Mouse (Mus musculus): ENCODE measurements around the gene Lrba. TPM values are rescaled to one million over a fixed set of nuclear protein-coding genes. Genes with fewer than 3 reads are reported as not detected.
A peak's percentile ranks its signal among the peaks of the same experiment; 100 is the strongest.

Lrba gene
- polyA plus RNA-seq, 1 experiment from 2014 or later: 3.0 TPM

GRCm38 (mm10) chr3:86810908-86811307, 586.4 kb downstream of the Lrba start:
- 92% methylated on average over 5 of the region's 5 CpGs for WGBS
- no peak for DNase-seq (ENCODE audit: extremely low spot score, low spot score)
- H3K27ac ChIP-seq: no peak overlapping the region

GRCm38 (mm10) chr3:86812689-86813088, 588.2 kb downstream of the Lrba start:
- DNase-seq (ENCODE audit: extremely low spot score, low spot score): peak; percentile 71
- H3K27me3 ChIP-seq (ENCODE audit: poor library complexity, severe bottlenecking): no peaks in the 10 kb centered on the region
- H3K4me3 ChIP-seq: no peak overlapping the region
- H3K27ac ChIP-seq: no peak overlapping the region
- no peaks in the 10 kb centered on the region for H3K9me3 ChIP-seq
- H3K4me1 ChIP-seq: peaks cover 5% of the 10 kb centered on the region
- H3K36me3 ChIP-seq (replicated peaks): peaks cover 18% of the 10 kb centered on the region
- 23% methylated on average over 3 of the region's 3 CpGs for WGBS

More at GRCm38 (mm10) chr3:86810908-86811307, 586.4 kb downstream of the Lrba start:
- Histone ChIP-seq H3K4me1 (no peaks in the 10 kb centered on the region; the same call in 1 of the 2 replicates), H3K27me3 (ENCODE audit: poor library complexity, severe bottlenecking) (no peaks in the 10 kb centered on the region), H3K9me3 (no peaks in the 10 kb centered on the region), H3K4me3 (no peak overlapping the region), H3K36me3 (replicated peaks) (peaks cover 23% of the 10 kb centered on the region)

GRCm38 (mm10) chr3:86818001-86818585, 593.6 kb downstream of the Lrba start:
- no peak overlapping the region for H3K27ac ChIP-seq
- no peaks in the 10 kb centered on the region for H3K27me3 ChIP-seq (ENCODE audit: poor library complexity, severe bottlenecking)
- 70% methylated on average over 13 of the region's 13 CpGs for WGBS
- H3K36me3 ChIP-seq (replicated peaks): peaks cover 20% of the 10 kb centered on the region
- H3K4me3 ChIP-seq: no peak overlapping the region
- peaks cover 33% of the 10 kb centered on the region for H3K4me1 ChIP-seq
- H3K9me3 ChIP-seq: no peaks in the 10 kb centered on the region
- no peak for DNase-seq (ENCODE audit: extremely low spot score, low spot score)

- Histone ChIP-seq H3K4me1 (peaks cover 33% of the 10 kb centered on the region), H3K36me3 (replicated peaks) (peaks cover 23% of the 10 kb centered on the region), H3K27me3 (ENCODE audit: poor library complexity, severe bottlenecking) (no peaks in the 10 kb centered on the region), H3K9me3 (no peaks in the 10 kb centered on the region), H3K4me3 (no peak overlapping the region), H3K27ac (no peak overlapping the region)
- WGBS: 96% methylated on average over 6 of the region's 6 CpGs
- no peak for DNase-seq (ENCODE audit: extremely low spot score, low spot score)
These were observed 594.9 kb downstream of the Lrba start for GRCm38 (mm10) chr3:86819372-86819771.

GRCm38 (mm10) chr3:86820344-86820743, 595.9 kb downstream of the Lrba start:
- Histone ChIP-seq H3K27me3 (ENCODE audit: poor library complexity, severe bottlenecking) (no peaks in the 10 kb centered on the region), H3K4me1 (peaks cover 33% of the 10 kb centered on the region), H3K9me3 (no peaks in the 10 kb centered on the region), H3K27ac (no peak overlapping the region; the same call in 1 of the 2 replicates), H3K4me3 (no peak overlapping the region), H3K36me3 (replicated peaks) (peaks cover 17% of the 10 kb centered on the region)
- no peak for DNase-seq (ENCODE audit: extremely low spot score, low spot score)
- 87% methylated on average over 10 of the region's 10 CpGs for WGBS

GRCm38 (mm10) chr3:86821383-86821782, 596.9 kb downstream of the Lrba start:
- Histone ChIP-seq H3K27ac (no peak overlapping the region), H3K4me3 (no peak overlapping the region), H3K4me1 (peaks cover 33% of the 10 kb centered on the region), H3K9me3 (no peaks in the 10 kb centered on the region), H3K27me3 (ENCODE audit: poor library complexity, severe bottlenecking) (no peaks in the 10 kb centered on the region), H3K36me3 (replicated peaks) (peaks cover 14% of the 10 kb centered on the region)
- 81% methylated on average over 3 of the region's 3 CpGs for whole genome bisulfite sequencing
- DNase-seq (ENCODE audit: extremely low spot score, low spot score): no peak

- no peak for DNase-seq (ENCODE audit: extremely low spot score, low spot score)
- Histone ChIP-seq H3K27ac (no peak overlapping the region), H3K4me3 (no peak overlapping the region), H3K9me3 (no peaks in the 10 kb centered on the region), H3K4me1 (peaks cover 7% of the 10 kb centered on the region), H3K27me3 (ENCODE audit: poor library complexity, severe bottlenecking) (peaks cover 18% of the 10 kb centered on the region), H3K36me3 (replicated peaks) (peaks cover 16% of the 10 kb centered on the region)
- WGBS: 88% methylated on average over 3 of the region's 3 CpGs
These were observed 603.0 kb downstream of the Lrba start for GRCm38 (mm10) chr3:86827506-86827905.

- no peak overlapping the region; the same call in 1 of the 2 replicates for H3K27ac ChIP-seq
- WGBS: 81% methylated on average over 8 of the region's 8 CpGs
- peaks cover 10% of the 10 kb centered on the region for H3K36me3 ChIP-seq (replicated peaks)
- no peak for DNase-seq (ENCODE audit: extremely low spot score, low spot score)
- peaks cover 33% of the 10 kb centered on the region for H3K4me1 ChIP-seq
- H3K27me3 ChIP-seq (ENCODE audit: poor library complexity, severe bottlenecking): peaks cover 29% of the 10 kb centered on the region
- no peak overlapping the region for H3K4me3 ChIP-seq
- H3K9me3 ChIP-seq: no peaks in the 10 kb centered on the region
These were observed 607.6 kb downstream of the Lrba start for GRCm38 (mm10) chr3:86832115-86832514.

Other genes with a start within 250 kb of the Lrba start
- gene Prss48, start 222.2 kb upstream of the Lrba start, polyA plus RNA-seq (2016; fragmentation: Nextera tagmentation; extraction: Ambion mirVana): 0.16 TPM in 1 of 2 replicates, not detected in the other
- 1,154 and 1,165 TPM in 2 replicates for gene Rps3a1, start 82.0 kb upstream of the Lrba start, polyA plus RNA-seq (2016; fragmentation: Nextera tagmentation; extraction: Ambion mirVana)

Measured in forebrain, embryonic 10.5 days (tissue).